Mouse (Mus musculus) gastrocnemius, postnatal 36 days (tissue): ENCODE results near the gene Nexn. TPM values are rescaled to one million over a fixed set of nuclear protein-coding genes. Genes with fewer than 3 reads are reported as not detected.
"Not testable (repeated sequence)": the region's sequence is repeated elsewhere in the genome, so short reads cannot be mapped to it uniquely, and the experiment has no call there.

ENCODE experiments used
- DNase-seq, 2 experiments: peaks; one replicate each; pipeline ENCODE4 v3.0.0; 2022
- intact Hi-C: fragments of 180-260 bp; cut with DNase I; formaldehyde crosslinking; loops from one replicate; pipeline ENCODE4 v1.15.1; 2025
- long read RNA-seq, 2 experiments: library from polyadenylated mRNA; stranded (forward); transcript quantifications; one replicate each; pipeline ENCODE4 v2.0.0; 2021
- total RNA-seq, 2 experiments: library from RNA; stranded (reverse); gene quantifications; 2 replicates each; pipeline ENCODE4 v1.2.3; 2021

Gene Nexn
- 100 to 1,000 TPM; 345 to 363 TPM for total RNA-seq
- long read RNA-seq, experiment 1, partial matches to known transcripts: 289 of 1,496 reads
- long read RNA-seq, experiment 1, other reads (novel, unspliced or antisense): 1,206 of 1,496 reads
- long read RNA-seq, experiment 2, partial matches to known transcripts: 197 of 1,532 reads
- long read RNA-seq, experiment 2, other reads (novel, unspliced or antisense): 1,333 of 1,532 reads

DNA sequence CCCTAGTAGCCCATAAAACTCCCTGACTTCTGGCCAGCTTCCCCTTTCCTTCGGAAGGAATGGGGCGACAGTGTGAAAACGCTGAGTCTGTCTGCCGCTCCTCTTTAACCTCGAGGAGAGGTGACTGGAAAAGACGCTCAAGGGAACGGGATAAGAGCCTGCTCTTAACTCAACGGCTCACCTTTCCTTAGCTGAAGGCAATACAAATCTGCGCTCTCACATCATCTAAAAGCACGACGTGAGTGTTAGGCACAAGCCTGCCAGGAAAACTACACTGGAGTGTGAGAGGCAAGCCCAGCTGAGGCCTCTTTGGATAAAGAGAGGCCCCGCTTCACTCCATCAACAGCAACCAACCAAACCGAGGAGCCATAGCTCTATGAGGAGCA, at the start of gene Nexn:
TSS of gene Nexn (minus strand) at position 315 of the 386 bp plus-strand sequence.
- DNase-seq: no peak
- intact Hi-C loops: loop anchor here (2.0 kb wide), 1 partner anchor 17 kb away; no protein-coding TSS in a partner anchor

DNA sequence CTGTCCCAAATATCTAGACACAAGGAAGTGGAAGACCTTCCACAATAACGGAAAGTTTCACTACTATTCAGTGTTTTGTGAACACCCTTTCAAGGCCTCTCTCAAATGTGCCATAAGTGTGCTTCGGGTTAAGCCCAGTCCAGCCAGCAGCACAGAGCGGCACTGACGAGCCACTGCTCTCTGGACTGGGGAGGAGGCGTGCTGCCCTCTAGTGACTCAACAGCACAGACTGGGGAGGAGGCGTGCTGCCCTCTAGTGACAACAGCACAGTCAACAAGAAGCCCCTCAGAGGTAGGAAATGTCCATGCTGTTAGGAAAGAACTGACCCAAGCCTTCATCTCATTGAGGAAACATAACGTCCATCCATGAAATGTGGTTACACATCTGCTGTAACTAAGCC, 49.5 kb upstream of the Nexn start:
- intact Hi-C loops: loop anchor here (10.0 kb wide), 1 partner anchor 201 kb away; no protein-coding TSS in a partner anchor
- DNase-seq: peak; percentile 63 to 81

DNA sequence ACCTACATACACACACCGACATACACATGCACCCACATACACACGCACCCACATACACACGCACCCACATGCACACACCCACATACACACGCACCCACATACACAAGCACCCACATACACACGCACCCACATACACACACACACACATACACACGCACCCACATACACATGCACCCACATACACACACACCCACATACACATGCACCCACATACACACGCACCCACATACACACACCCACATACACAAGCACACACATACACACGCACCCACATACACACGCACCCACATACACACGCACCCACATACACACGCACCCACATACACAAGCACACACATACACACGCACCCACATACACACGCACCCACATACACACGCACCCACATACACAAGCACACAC, 48.5 kb upstream of the Nexn start:
- DNase-seq: not testable (repeated sequence)
- intact Hi-C loops: loop anchor here (10.0 kb wide), 1 partner anchor 200 kb away; no protein-coding TSS in a partner anchor

DNA sequence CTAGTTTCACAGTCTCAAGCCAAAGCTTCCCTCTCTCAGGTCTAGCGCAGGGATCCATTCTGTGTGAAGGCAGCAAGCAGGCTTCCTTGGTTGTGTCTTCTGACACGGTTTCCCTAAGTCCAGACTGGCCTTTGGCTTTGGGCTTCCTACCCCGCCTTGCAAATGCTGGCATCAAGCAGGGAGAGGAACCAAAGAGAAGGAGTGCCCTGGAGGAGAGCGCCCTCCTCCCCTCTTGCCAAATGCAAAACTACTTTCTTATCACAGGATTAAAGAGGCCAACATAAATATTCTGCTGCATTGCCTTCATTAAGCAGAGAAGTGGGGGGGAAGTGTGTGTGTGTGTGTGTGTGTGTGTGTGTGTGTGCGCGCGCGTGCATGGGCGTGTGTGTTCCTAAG, 43.1 kb upstream of the Nexn start:
- no peak for DNase-seq
- intact Hi-C loops: no loop called here

DNA sequence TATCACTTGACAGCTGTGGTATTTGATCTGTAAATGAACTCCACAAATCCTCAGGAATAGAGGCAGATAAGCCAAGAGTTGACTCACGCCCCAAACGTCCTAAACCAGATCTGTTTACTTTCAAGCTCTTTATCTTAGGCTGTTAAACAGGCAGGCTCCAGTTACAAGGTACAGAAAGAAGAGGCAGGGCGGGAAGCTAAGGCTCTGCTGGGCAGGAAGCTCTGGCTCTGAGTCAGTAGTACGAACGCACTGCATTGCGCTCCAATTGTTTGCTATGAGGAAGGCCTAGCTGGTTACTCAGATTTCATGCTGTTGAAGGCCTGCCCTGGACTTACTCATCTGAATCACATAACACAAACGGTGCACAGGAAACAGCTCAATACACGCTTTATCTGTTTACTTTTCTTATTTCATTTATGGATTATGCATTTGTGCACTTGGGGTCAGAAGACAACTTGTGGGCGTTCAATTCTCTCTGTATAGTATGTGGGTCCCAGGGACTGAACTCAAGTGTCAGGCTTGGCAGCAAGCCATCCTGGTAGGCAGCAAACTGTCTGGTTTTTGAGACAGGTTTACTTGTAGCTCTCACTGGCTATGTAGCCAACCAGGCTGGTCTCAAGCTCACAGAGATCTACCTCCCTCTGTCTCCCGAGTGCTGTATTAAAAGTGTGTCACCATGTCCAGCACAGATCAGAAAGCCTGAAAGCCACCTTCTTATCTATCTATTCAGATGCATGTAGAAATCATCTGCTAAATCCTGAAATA, 42.5 kb upstream of the Nexn start:
- DNase-seq: no peak
- intact Hi-C loops: no loop called here

DNA sequence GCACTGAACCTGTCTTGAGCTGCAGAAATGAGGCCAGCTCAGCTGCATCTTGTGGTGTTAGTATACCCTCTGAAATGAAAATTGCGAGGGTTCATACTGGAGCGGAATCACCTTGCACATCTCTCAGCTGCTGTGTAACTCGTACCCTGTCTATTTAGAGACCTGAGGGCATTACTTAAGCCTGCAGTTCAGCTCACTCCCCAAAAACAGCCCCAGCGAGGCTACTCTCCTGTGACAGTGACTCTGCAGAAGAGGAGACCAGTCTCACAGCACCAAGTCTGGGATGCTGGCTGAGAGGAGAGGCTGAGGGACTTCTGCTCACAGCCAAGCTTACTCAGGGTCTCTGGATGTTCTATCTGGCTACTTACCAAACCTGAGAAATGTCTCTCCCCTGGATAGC, 39.8 kb upstream of the Nexn start:
- intact Hi-C loops: loop anchor here (2.0 kb wide), 1 partner anchor 41 kb away; no protein-coding TSS in a partner anchor

DNA sequence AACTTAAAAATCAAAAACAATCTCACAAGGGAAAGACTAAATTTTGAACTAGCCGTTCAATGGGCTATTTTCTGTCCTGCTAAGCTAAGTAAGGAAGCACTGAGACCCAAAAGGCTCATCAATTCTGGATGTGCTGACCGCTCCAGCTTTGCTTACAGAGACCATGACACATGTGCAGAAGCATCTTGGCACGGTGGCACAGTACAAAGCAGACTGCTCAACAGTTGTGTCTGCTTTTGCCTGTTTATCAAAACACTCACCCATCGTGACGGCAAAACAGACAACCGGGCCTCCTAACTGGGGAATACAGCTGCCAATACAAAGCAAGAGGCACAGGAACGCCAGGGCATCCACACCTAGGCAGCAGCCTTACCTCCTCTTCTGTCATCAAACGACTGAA, 38.9 kb upstream of the Nexn start:
- intact Hi-C loops: loop anchor here (2.0 kb wide), 1 partner anchor 40 kb away; no protein-coding TSS in a partner anchor
- DNase-seq: peak in 1 of 2 experiments; percentile 44

More for the DNA sequence above, 39.8 kb upstream of the Nexn start:
- DNase-seq: peak in 1 of 2 experiments; percentile 13

DNA sequence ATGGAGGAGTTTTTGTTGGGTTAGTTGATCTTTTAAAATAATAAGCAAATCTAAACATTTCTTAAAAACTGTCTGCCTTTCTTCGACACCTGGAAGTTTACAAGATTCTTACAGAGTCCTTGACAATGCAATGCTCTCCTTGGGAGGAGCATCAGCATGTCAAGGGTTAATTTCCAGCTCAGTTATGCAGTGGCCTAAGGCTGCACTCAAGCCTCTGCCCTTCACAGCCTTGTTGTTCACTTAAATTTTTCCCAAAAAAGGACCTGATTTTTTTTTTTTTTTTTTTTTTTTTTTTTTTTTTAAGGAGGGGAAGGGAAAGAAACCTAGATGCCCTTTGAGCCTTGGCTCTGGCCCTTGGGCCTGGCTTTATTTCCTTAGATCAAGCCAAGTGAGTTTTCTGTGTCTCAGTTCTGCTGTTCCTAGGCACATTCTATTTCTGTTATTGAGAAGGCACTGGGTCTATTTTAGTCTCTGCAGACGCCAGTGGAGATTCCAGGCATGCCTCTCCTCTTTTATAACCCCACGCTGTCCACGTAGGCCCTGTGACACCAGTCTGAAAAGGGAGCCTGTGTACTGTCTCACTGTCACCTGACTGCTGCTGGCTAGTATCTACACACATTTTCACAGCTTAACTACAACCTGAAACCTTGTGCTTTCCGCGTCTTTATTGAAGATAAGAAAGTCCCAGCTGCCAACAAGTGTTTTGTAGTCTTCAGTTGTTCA, 38.1 kb upstream of the Nexn start:
- DNase-seq: peak in 1 of 2 experiments; percentile 29
- intact Hi-C loops: loop anchor here (2.0 kb wide), 1 partner anchor 39 kb away; no protein-coding TSS in a partner anchor

DNA sequence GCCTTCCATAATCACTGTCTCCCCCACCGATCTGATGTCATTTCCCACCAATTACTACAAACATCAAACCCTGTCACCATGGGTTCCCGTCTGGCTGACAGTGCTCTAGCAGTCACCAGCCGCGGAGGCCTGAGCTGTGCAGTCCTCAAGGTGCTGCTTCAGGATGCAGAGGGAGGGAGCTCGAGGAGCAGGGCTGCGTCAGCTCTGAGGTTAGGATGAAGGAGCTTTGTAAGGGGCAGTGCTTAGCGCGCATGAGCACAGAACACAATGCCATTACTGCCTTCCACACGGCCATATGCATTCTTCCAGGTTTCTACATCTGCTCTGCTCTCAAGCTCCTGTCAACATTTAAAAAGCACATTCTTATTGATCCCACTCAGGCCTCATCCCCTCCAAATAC, 36.8 kb upstream of the Nexn start:
- DNase-seq: no peak
- intact Hi-C loops: no loop called here

DNA sequence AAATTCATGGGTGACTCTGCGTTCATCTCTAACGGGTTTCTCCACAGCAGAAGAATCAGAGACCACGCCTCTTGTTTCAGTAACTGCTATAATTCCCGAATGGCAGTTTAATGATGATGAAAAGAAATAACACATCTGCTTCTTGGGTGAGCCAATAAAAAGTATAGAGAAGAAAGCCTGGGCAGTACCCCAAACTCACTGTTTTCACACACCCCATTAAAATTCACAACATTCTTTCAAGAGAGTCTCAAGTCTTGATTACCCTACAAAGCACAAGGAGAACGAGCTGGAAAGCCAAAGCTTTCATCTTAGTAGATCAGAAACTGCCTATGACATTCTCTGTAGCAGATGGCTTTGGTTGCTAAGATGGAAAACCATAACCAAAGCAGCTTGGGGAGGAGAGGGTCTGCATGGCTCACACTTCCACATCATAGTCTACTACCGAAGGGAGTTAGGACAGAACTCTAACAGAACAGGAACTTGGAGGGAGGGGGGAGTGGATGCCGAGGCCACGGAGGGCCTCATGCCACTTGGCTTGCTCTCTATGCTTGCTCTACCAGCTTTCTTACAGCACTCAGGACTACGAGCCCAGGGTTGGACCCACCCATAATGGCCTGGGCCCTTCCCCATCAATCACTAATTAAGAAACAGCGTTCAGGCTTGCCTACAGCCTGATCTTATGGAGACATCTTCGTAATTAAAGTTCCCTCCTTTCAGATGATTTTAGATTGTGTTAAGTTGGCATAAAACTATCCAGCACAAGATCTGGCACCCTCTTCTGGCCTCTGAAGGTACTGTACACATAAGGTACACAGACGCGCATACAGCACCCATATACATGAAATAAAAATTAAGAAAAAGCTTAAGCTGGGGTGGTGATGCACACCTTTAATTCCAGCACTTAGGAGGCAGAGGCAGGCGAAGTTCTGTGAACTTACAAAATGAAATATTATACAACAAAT, 34.5 kb upstream of the Nexn start:
- intact Hi-C loops: no loop called here
- DNase-seq: no peak

DNA sequence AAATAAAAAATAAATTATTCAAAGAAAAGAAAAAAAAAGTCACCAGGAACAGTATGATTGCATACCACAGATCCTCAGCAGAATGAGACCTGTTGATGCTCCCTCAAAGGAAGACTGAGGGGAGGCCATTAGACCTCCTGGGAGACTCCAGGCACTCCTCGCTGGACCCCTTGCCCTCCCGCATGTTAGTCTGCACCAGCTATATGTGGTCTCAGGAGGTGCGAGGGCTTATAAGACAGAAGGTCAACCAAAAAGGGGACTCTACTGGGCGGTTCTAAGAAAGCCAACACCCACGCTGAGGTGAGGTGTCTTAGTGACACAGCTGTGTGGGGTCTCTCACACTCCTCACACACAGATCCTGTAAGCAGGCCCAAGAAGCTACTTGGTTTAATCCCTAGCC, 29.7 kb upstream of the Nexn start:
- intact Hi-C loops: no loop called here
- no peak for DNase-seq

DNA sequence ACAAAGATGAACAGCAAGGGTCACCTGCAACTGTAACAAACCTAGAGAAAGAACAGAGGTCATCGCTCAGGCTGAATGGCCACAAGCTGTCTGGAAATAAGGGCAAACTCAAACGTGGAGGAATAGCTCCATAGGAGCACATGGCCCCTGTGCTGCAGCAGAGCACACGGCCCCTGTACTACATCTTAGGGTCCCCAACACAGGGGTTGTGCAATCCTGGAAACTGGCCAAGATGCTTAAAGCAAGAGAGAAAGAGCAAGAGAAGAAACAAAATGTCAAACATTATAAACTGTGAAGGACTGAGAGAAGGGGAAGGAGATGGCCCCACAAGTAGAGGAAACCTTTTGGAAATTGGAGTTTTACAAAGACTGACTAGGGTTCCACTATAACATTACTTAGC, 28.2 kb upstream of the Nexn start:
- intact Hi-C loops: no loop called here
- no peak for DNase-seq

DNA sequence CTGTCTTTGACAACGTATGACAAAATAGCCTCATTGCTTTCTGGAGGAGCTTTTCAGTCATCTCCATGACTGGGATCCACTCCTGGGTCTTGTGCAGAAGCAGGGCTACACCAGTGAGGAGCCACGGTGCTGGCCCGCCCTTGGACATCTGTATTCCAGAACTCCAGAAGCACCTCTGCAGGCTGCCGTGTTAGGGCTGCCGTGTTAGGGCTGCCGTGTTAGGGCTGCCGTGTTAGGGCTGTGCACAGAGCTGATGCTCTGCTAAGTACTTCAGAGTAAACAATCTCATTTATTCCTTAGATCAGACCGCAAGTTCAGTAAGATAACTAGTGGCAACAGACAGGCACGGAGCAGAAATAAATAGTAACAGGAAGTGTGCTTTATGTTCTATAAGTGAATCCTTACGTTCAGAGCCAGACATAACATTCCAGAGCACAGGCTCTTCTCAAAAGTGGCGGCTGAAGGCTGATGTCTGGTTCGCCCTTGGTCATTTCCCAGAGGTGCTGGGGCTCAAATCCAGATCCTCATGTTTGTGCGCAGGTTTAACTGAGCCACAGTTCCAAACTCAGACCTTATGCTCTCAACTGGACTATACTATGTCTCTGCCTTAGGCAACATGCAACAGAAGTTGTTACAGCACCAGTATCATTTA, 27.5 kb upstream of the Nexn start:
- intact Hi-C loops: no loop called here

DNA sequence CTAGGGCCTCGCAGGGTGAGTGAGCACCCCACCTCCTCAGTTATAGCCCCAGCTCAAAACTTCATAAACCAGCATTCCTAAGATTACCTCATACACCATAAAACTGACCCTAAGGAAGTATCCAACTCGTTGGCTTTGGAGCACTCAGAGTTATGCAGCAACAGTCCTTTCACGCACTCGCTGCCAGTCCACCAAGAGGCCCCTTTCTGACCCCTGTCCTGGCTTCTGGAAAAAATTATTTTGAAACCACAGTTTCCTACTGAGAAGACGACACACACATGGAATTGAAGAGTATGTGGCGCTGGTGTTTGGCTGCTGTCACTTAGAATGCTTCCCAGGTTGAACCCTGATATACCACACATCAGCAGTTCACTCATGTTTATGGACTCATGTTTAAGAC, 25.7 kb upstream of the Nexn start:
- no peak for DNase-seq
- intact Hi-C loops: no loop called here

More for the DNA sequence above, 27.5 kb upstream of the Nexn start:
- DNase-seq: no peak

DNA sequence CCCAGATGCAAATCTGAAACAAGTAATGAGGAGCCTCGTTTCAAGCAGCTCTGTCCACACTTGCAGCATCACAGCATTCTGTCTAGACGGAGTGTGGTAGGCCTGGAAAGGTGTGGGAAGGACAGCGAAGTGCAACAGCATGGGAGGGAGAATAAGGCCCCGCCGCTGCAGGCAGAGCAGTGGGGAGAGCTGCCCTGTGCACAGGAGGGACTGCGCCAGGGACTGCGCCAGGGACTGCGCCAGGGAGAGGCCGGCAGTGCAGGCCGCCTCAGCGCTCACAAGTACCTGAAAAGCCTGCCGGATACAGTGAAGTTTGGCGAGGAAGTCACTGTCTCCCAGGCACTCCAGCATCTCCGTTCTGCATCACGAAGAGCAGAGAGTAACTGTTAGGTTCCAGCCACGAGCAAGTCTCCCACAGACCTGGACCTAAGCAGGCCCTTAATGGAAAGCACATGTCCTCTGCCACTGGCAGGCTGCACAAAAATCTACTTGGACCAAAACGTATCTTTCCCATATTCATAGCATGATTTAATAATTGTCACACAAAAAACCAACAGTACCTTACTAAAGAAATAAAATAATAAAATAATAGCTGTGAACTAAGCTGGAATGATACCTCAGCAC, 24.1 kb upstream of the Nexn start:
- intact Hi-C loops: no loop called here
- DNase-seq: no peak

DNA sequence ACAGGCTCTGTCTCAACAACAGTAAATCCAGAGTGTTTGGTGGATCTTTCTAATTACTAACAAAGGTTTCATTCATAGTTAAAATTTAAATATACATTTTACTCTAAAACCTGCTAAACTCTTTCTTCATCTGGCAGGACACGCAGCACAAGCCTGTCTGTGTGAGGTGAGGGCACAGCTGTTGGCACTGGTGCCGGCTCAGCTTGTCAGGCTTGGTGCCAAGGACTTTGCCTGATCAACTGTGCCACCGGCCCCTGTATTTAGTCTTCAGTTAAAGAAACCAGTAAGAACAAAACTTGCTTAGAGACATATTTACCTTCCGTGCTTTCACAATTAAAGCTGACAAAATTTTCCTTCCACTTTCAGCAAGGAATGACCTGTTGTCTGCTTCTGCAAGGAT, 22.6 kb upstream of the Nexn start:
- peak in 1 of 2 experiments; percentile 52 for DNase-seq
- intact Hi-C loops: no loop called here

DNA sequence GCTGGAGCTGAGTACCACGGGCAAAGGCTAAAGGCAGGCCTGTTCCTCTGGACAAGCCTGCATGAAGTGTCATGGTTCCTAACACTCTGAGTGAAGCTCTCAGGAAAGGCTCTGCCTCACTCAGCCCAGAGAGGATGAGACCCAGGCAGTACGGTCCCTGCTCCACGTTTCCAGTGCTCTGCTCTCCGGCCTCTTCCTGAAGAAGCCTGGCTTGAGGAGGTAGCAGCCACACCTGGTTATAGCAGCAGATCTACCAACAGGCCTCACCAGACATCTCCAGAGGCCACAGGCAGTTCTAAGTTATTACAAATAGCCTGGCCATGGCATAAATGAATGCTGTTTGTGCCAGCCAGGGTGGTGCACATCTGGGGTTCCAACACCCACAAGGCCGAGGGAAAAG, 22.1 kb upstream of the Nexn start:
- intact Hi-C loops: no loop called here
- no peak for DNase-seq

DNA sequence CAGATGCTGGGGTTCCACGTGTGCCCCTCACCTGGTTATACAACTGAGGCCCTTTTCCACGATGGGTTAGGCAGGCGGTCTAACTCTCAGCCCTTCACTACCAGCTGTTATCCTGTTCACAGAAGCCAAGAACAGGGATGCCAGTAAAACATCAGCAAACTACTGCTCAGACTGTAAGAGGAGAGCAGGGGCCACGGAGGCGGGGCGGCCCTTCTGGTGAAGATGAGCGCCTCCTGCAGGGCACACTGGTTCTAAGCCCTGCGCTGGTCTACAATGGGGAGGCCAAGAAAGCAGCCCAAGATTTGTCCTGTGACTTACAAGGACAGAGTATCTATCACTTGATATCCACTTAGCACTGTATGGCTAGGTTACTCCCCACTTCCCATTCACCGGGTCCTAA, 21.7 kb upstream of the Nexn start:
- no peak for DNase-seq
- intact Hi-C loops: no loop called here

DNA sequence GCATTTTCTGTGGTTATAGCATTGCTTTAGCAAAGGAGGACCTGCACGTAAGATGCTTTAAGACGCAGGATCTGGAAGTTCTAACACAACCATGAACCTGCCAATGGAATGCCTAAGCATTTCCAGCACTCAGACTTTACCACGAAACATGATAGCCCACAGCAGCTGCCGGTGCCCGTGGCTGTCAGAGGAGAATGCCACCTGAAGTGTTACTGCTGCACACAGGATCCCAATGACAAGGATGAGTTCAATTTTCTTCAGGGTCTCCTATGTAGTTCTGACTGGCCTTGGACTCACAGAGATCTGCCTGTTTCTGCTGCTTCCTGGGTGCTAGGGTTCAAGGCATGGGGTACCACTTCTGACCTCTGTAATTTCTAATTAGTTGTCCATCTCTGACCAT, 18.6 kb upstream of the Nexn start:
- no peak for DNase-seq
- intact Hi-C loops: no loop called here
